Mouse (Mus musculus) intestine, embryonic 14.5 days (tissue): Measurements from ENCODE around the gene Mrgprh. TPM values are rescaled to one million over a fixed set of nuclear protein-coding genes. Genes with fewer than 3 reads are reported as not detected.

Source experiments
- ATAC-seq: fragments of 200-750 bp; cut with Nextera tagmentation; replicated peaks from 2 replicates; pipeline ENCODE4 v1.8.0; 2017; ENCODE audit warnings: low read depth, moderate number of reproducible peaks, moderate TSS enrichment, moderate library complexity; ENCODE audit not compliant: low FRiP score, low TSS enrichment
- DNase-seq: peaks from one replicate; pipeline ENCODE4 v3.0.0-alpha.2; 2018; ENCODE audit warnings: low spot score
- H3K27ac ChIP-seq: fragments of 300-500 bp; sonication (generic); 2 replicates; pipeline ENCODE4 v1.5.1; 2014; ENCODE audit warnings: low read depth, mild to moderate bottlenecking, control low read depth
- H3K27me3 ChIP-seq: fragments of 300-500 bp; sonication (generic); replicated peaks from 2 replicates; pipeline ENCODE4 v1.6.1; 2014; ENCODE audit warnings: low read length, control low read depth; ENCODE audit not compliant: control insufficient read depth, insufficient read depth
- H3K36me3 ChIP-seq: fragments of 300-500 bp; sonication (generic); 2 replicates; pipeline ENCODE4 v1.6.1; 2014; ENCODE audit warnings: low read length, control low read depth; ENCODE audit not compliant: control insufficient read depth, insufficient read depth
- H3K4me1 ChIP-seq: fragments of 300-500 bp; sonication (generic); replicated peaks from 2 replicates; pipeline ENCODE4 v1.6.1; 2014; ENCODE audit warnings: low read length, control low read depth, mixed read lengths; ENCODE audit not compliant: control insufficient read depth, insufficient read depth
- H3K4me2 ChIP-seq: fragments of 300-500 bp; sonication (generic); 2 replicates; pipeline ENCODE4 v1.6.1; 2014; ENCODE audit warnings: low read length
- H3K4me3 ChIP-seq: fragments of 300-500 bp; sonication (generic); 2 replicates; pipeline ENCODE4 v1.5.1; 2014; ENCODE audit warnings: low read depth, low read length, control low read depth, mixed read lengths
- H3K9ac ChIP-seq: fragments of 300-500 bp; sonication (generic); 2 replicates; pipeline ENCODE4 v1.6.1; 2014; ENCODE audit warnings: mild to moderate bottlenecking, low read length
- H3K9me3 ChIP-seq: fragments of 300-500 bp; sonication (generic); 2 replicates; pipeline ENCODE4 v1.6.1; 2016; ENCODE audit warnings: low read length, control low read depth; ENCODE audit not compliant: control insufficient read depth
- WGBS: fragments of 180-500 bp; shearing (Covaris S2); extraction: QIAGEN DNeasy Blood & Tissue Kit; methylation state at CpG from one replicate; pipeline ENCODE4 v1.1.7; 2014; 5-methylcytosine and 5-hydroxymethylcytosine counted together
- polyA plus RNA-seq: library from polyadenylated mRNA; unstranded; fragments of >200 nt; fragmentation: Nextera tagmentation; extraction: Ambion mirVana; gene quantifications from 2 replicates; pipeline ENCODE4 v1.2.1, GENCODE M21; 2014

Mrgprh gene
- polyA plus RNA-seq, 1 experiment from 2014 or later, result not detected

- Histone ChIP-seq H3K4me2 (no peak overlapping the region), H3K9ac (no peak overlapping the region), H3K36me3 (peaks cover 7% of the 10 kb centered on the region; the same call in 1 of the 2 replicates), H3K9me3 (no peaks in the 10 kb centered on the region), H3K4me3 (no peak overlapping the region), H3K27ac (no peak overlapping the region), H3K27me3 (no peaks in the 10 kb centered on the region), H3K4me1 (no peaks in the 10 kb centered on the region)
- 64% methylated on average over 11 of the region's 12 CpGs for WGBS
- ATAC-seq, result no peak
- no peak for DNase-seq
Measured at GRCm38 (mm10) chr17:12903372-12904333, 27.8 kb downstream of the Mrgprh start.

- H3K4me3 ChIP-seq, result no peak overlapping the region
- DNase-seq, result no peak
- H3K9ac ChIP-seq, result no peak overlapping the region
- peaks cover 7% of the 10 kb centered on the region; the same call in 1 of the 2 replicates for H3K36me3 ChIP-seq
- no peaks in the 10 kb centered on the region for H3K27me3 ChIP-seq
- H3K27ac ChIP-seq, result no peak overlapping the region
- 83% methylated on average over 1 of the region's 1 CpGs for WGBS
- no peak overlapping the region for H3K4me2 ChIP-seq
- no peak for ATAC-seq
- no peaks in the 10 kb centered on the region for H3K4me1 ChIP-seq
- H3K9me3 ChIP-seq, result no peaks in the 10 kb centered on the region
Measured at GRCm38 (mm10) chr17:12904349-12904748, 28.5 kb downstream of the Mrgprh start.

- H3K4me1 ChIP-seq, result no peaks in the 10 kb centered on the region
- H3K27ac ChIP-seq, result no peak overlapping the region
- WGBS, result 78% methylated on average over 4 of the region's 4 CpGs
- no peak overlapping the region for H3K4me3 ChIP-seq
- H3K4me2 ChIP-seq, result no peak overlapping the region
- H3K27me3 ChIP-seq, result no peaks in the 10 kb centered on the region
- no peaks in the 10 kb centered on the region for H3K9me3 ChIP-seq
- H3K36me3 ChIP-seq, result peaks cover 10% of the 10 kb centered on the region
- ATAC-seq (no peak), DNase-seq (no peak)
- no peak overlapping the region for H3K9ac ChIP-seq
Measured at GRCm38 (mm10) chr17:12905810-12906209, 30.0 kb downstream of the Mrgprh start.

GRCm38 (mm10) chr17:12906436-12906835 is 30.6 kb downstream of the Mrgprh start:
- peaks cover 16% of the 10 kb centered on the region for H3K36me3 ChIP-seq
- no peak overlapping the region for H3K9ac ChIP-seq
- H3K4me3 ChIP-seq, result no peak overlapping the region
- H3K9me3 ChIP-seq, result no peaks in the 10 kb centered on the region
- 81% methylated on average over 9 of the region's 9 CpGs for WGBS
- no peak overlapping the region for H3K27ac ChIP-seq
- no peak for ATAC-seq
- no peaks in the 10 kb centered on the region for H3K4me1 ChIP-seq
- no peaks in the 10 kb centered on the region for H3K27me3 ChIP-seq
- no peak for DNase-seq
- no peak overlapping the region for H3K4me2 ChIP-seq

GRCm38 (mm10) chr17:12909361-12910280 is 33.8 kb downstream of the Mrgprh start, which contains the start of gene Pnldc1:
Pnldc1 (minus strand) TSS chr17:12910230.
- 75% methylated on average over 35 of the region's 35 CpGs for WGBS
- no peaks in the 10 kb centered on the region for H3K27me3 ChIP-seq
- no peaks in the 10 kb centered on the region for H3K9me3 ChIP-seq
- no peak within 1 kb of the TSS for H3K4me2 ChIP-seq
- no peak within 1 kb of the TSS for H3K9ac ChIP-seq
- no peak within 1 kb of the TSS for H3K27ac ChIP-seq
- H3K4me3 ChIP-seq, result no peak within 1 kb of the TSS
- H3K4me1 ChIP-seq, result no peaks in the 10 kb centered on the region
- peaks cover 36% of the 10 kb centered on the region for H3K36me3 ChIP-seq
- no peak for DNase-seq
- ATAC-seq, result no peak

- H3K9me3 ChIP-seq, result no peaks in the 10 kb centered on the region
- no peak for DNase-seq
- WGBS, result 87% methylated on average over 8 of the region's 8 CpGs
- H3K27me3 ChIP-seq, result no peaks in the 10 kb centered on the region
- H3K36me3 ChIP-seq, result peaks cover 36% of the 10 kb centered on the region
- H3K27ac ChIP-seq, result no peak overlapping the region
- no peak for ATAC-seq
- H3K4me3 ChIP-seq, result no peak overlapping the region
- H3K4me2 ChIP-seq, result no peak overlapping the region
- H3K4me1 ChIP-seq, result 0 out of 2 replicates have a peak, but pooled peaks cover 3% of the 10 kb centered on the region
- H3K9ac ChIP-seq, result no peak overlapping the region
Measured at GRCm38 (mm10) chr17:12910391-12910790, 34.6 kb downstream of the Mrgprh start.

- no peaks in the 10 kb centered on the region for H3K9me3 ChIP-seq
- peak within 1 kb of the TSS; percentile 79 for H3K27ac ChIP-seq
- peaks cover 10% of the 10 kb centered on the region; the same call in 1 of the 2 replicates for H3K4me1 ChIP-seq
- no peaks in the 10 kb centered on the region for H3K27me3 ChIP-seq
- H3K36me3 ChIP-seq, result peaks cover 59% of the 10 kb centered on the region
- peak within 1 kb of the TSS; percentile 90 for H3K9ac ChIP-seq
- no peak for DNase-seq
- H3K4me3 ChIP-seq, result peak within 1 kb of the TSS; percentile 76
- peak; percentile 17; the same call in 1 of the 2 replicates for ATAC-seq
- WGBS, result 1% methylated on average over 18 of the region's 18 CpGs
- peak within 1 kb of the TSS; percentile 88 for H3K4me2 ChIP-seq
Measured at GRCm38 (mm10) chr17:12915488-12915880, 39.6 kb downstream of the Mrgprh start, which contains the start of gene Tcp1. Tcp1 (plus strand) TSS chr17:12915701.

GRCm38 (mm10) chr17:12915881-12916583 is 40.2 kb downstream of the Mrgprh start, which contains the start of gene Mrpl18:
Mrpl18 (minus strand) TSS chr17:12916345.
- Histone ChIP-seq H3K27me3 (no peaks in the 10 kb centered on the region), H3K4me1 (peaks cover 10% of the 10 kb centered on the region; the same call in 1 of the 2 replicates), H3K9me3 (no peaks in the 10 kb centered on the region), H3K27ac (peak within 1 kb of the TSS; percentile 79), H3K36me3 (peaks cover 59% of the 10 kb centered on the region), H3K4me2 (peak within 1 kb of the TSS; percentile 88), H3K9ac (peak within 1 kb of the TSS; percentile 90), H3K4me3 (peak within 1 kb of the TSS; percentile 76)
- ATAC-seq, result peak; percentile 99
- WGBS, result under 1% methylated on average over 56 of the region's 56 CpGs
- peak; percentile 96 for DNase-seq
